Mouse (Mus musculus) lung, embryonic 16.5 days (tissue): ENCODE results near the gene Mgarp. TPM values are rescaled to one million over a fixed set of nuclear protein-coding genes. Genes with fewer than 3 reads are reported as not detected.

Experiments used
- ATAC-seq: fragments of 200-750 bp; cut with Nextera tagmentation; 2 replicates; pipeline ENCODE4 v1.8.0; 2017; ENCODE audit warnings: low read depth, mild to moderate bottlenecking, moderate library complexity
- H3K27ac ChIP-seq: fragments of 300-500 bp; sonication (generic); 2 replicates; pipeline ENCODE4 v1.5.1; 2014; ENCODE audit warnings: mild to moderate bottlenecking, control low read depth, low read length
- H3K27me3 ChIP-seq: fragments of 300-500 bp; sonication (generic); 2 replicates; pipeline ENCODE4 v1.6.1; 2014; ENCODE audit warnings: low read depth, low read length, mixed read lengths; ENCODE audit not compliant: control insufficient read depth, insufficient read depth
- H3K36me3 ChIP-seq: fragments of 300-500 bp; sonication (generic); 2 replicates; pipeline ENCODE4 v1.6.1; 2014; ENCODE audit warnings: low read length; ENCODE audit not compliant: control insufficient read depth, insufficient read depth
- H3K4me1 ChIP-seq: fragments of 300-500 bp; sonication (generic); replicated peaks from 2 replicates; pipeline ENCODE4 v1.6.1; 2014; ENCODE audit warnings: low read length, mixed read lengths; ENCODE audit not compliant: control insufficient read depth, insufficient read depth
- H3K4me2 ChIP-seq: fragments of 300-500 bp; sonication (generic); 2 replicates; pipeline ENCODE4 v1.6.1; 2014; ENCODE audit warnings: low read depth, low read length, control low read depth
- H3K4me3 ChIP-seq: fragments of 300-500 bp; sonication (generic); 2 replicates; pipeline ENCODE4 v1.5.1; 2014; ENCODE audit warnings: mild to moderate bottlenecking, low read length, control low read depth
- H3K9ac ChIP-seq: fragments of 300-500 bp; sonication (generic); 2 replicates; pipeline ENCODE4 v1.6.1; 2014; ENCODE audit warnings: low read length, control low read depth
- H3K9me3 ChIP-seq: fragments of 300-500 bp; sonication (generic); 2 replicates; pipeline ENCODE4 v1.6.1; 2016; ENCODE audit warnings: low read length; ENCODE audit not compliant: control insufficient read depth
- WGBS: fragments of 180-500 bp; shearing (Covaris S2); extraction: QIAGEN DNeasy Blood & Tissue Kit; methylation state at CpG from one replicate; pipeline ENCODE4 v1.1.7; 2014; 5-methylcytosine and 5-hydroxymethylcytosine counted together
- polyA plus RNA-seq: library from polyadenylated mRNA; unstranded; fragments of >200 nt; fragmentation: Nextera tagmentation; extraction: Ambion mirVana; gene quantifications from 2 replicates; pipeline ENCODE4 v1.2.1, GENCODE M21; 2015

The Mgarp gene
- polyA plus RNA-seq, 1 experiment from 2014 or later = 1.9 TPM

DNA sequence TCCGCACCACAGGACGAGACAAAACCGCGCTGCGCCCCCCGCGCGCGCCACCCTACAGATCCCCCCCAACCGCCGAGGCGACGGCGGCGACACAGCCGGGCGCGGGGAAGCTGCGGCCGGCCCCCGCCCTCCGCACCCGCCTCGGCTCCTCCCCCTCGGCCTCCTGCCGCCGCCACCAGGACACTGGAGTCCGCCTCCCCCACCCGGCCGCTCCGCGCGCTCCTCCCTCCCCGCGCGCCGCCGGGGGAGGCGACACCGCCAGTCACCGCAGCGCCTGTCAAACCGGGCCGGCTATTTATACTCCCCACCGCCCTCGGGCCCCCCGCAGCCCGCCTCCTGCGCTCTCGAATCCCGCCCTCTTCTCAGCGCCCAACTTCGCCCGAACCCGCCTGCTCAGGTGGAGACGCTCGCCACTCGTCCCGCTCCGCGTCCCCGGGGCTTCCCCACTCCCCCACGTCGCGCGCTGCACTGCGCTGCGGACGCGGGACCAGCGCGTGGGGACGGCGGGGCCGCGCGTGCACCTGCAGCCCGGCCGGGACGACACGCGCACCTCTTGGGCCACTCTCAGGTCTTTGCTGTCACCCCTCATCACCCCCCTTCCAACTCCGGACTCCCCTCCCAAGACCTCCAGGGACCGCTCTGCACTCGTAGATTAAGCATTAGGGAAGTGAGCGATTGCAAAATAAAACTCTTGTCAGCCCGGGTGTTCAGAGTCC is 55.8 kb downstream of the Mgarp start, which contains the start of gene Elf2:
TSS of gene Elf2 (minus strand) at position 112 of the 716 bp plus-strand sequence.
- peak within 1 kb of the TSS; percentile 98 for H3K27ac ChIP-seq
- H3K4me2 ChIP-seq = peak within 1 kb of the TSS; percentile 96
- no peaks in the 10 kb centered on the region for H3K27me3 ChIP-seq
- WGBS = under 1% methylated on average over 58 of the region's 87 CpGs
- H3K9ac ChIP-seq = peak within 1 kb of the TSS; percentile 96
- H3K4me3 ChIP-seq = peak within 1 kb of the TSS; percentile 94
- H3K36me3 ChIP-seq = no peaks in the 10 kb centered on the region
- 0 out of 2 replicates have a peak, but pooled peaks cover 9% of the 10 kb centered on the region for H3K4me1 ChIP-seq
- no peaks in the 10 kb centered on the region for H3K9me3 ChIP-seq
- ATAC-seq = peak; percentile 87

DNA sequence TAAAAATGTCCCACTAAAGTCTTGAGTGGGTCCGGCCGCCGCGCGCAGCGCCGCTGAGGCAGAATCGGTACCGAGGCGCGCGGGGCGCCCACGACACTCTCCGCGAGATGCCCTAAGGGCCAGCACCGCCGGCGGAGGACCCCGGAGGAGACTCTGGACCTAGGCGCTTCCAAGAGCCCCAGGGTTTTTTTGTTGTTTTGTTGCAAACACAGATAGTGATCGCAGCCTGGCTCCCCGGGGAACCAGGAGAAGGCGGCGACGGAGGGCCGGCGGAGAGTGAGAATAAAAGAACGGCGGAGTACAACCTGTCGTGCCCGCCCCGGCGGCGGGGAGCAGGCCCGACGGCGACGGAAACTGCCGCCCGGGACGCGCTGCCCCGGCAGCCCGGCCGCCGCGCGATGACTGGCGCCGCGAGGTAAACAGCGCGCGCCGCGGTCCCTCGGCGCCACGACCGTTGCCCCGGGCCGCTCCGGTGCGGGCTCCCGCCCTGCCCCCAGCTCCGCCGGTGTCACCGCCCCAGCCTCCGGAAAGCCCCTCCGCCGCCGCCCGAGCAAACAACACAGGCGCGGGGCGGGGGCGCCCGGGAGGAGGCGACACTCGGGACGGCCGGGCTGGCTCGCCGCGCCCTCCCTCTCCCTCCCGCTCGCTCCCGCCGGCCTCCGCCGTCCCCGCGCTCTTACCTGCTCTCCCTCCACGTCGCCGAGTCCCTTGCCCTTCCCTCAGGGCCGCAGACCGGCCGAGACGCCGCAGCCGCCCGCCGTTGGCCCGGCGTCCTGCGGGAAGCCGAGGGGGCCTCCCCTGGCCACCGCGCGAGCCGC is 56.6 kb downstream of the Mgarp start:
- Histone ChIP-seq H3K4me1 (0 out of 2 replicates have a peak, but pooled peaks cover 9% of the 10 kb centered on the region), H3K4me3 (peak overlapping the region; percentile 94), H3K36me3 (no peaks in the 10 kb centered on the region), H3K9ac (peak overlapping the region; percentile 96), H3K27ac (peak overlapping the region; percentile 98), H3K27me3 (no peaks in the 10 kb centered on the region), H3K4me2 (peak overlapping the region; percentile 96), H3K9me3 (no peaks in the 10 kb centered on the region)
- ATAC-seq = peak; percentile 41; the same call in 1 of the 2 replicates
- WGBS = under 1% methylated on average over 66 of the region's 113 CpGs

DNA sequence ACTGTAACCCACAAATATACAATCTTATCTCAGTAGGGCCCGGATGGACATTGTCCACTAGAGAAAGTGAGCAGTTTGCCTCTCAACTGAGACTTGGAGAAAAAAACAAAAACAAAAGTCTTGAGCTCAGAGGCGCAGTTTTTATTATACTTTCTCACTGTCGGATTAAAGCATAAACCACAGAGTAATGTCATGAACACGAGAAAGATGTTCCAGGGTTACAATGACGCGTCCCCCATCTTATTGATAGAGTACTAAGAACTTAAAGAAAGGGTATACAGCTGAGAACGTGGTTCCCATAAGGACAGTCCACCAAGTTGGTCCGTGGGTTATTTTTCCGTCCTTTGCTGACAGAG is 57.2 kb downstream of the Mgarp start:
- no peak for ATAC-seq
- Histone ChIP-seq H3K4me2 (peak overlapping the region; percentile 96), H3K9ac (peak overlapping the region; percentile 96), H3K4me1 (0 out of 2 replicates have a peak, but pooled peaks cover 9% of the 10 kb centered on the region), H3K27ac (peak overlapping the region; percentile 98; the same call in 1 of the 2 replicates), H3K27me3 (no peaks in the 10 kb centered on the region), H3K4me3 (peak overlapping the region; percentile 94), H3K9me3 (no peaks in the 10 kb centered on the region), H3K36me3 (no peaks in the 10 kb centered on the region)
- WGBS = 2% methylated on average over 9 of the region's 9 CpGs

Other genes starting within 250 kb of the Mgarp start
- gene Noct, start 172.3 kb downstream of the Mgarp start, polyA plus RNA-seq = 5.3 and 5.6 TPM in 2 replicates
- 68.4 and 74.5 TPM in 2 replicates for gene Elf2, start 56.1 kb downstream of the Mgarp start, polyA plus RNA-seq
- gene Ndufc1, start 12.2 kb upstream of the Mgarp start, polyA plus RNA-seq = 677 and 741 TPM in 2 replicates
- 30.0 and 32.2 TPM in 2 replicates for gene Naa15, start 18.4 kb upstream of the Mgarp start, polyA plus RNA-seq
- gene Rab33b, start 87.2 kb upstream of the Mgarp start, polyA plus RNA-seq = 24.7 and 26.6 TPM in 2 replicates
- gene Setd7, start 164.1 kb upstream of the Mgarp start, polyA plus RNA-seq = 2.5 and 3.5 TPM in 2 replicates